Mouse (Mus musculus) ES-E14 (cell line): ENCODE results near the gene Klk8. TPM values are rescaled to one million over a fixed set of nuclear protein-coding genes. Genes with fewer than 3 reads are reported as not detected.

Experiments used
- DNase-seq: peaks from one replicate; pipeline ENCODE4 v3.0.0-alpha.2; 2013; ENCODE audit warnings: low read depth, low spot score
- H3K27ac ChIP-seq: 2 replicates; pipeline ENCODE4 v1.5.1; 2012; ENCODE audit warnings: low read depth, mild to moderate bottlenecking, low read length, moderate library complexity, mixed read lengths; ENCODE audit not compliant: poor library complexity, insufficient read depth, severe bottlenecking
- H3K36me3 ChIP-seq: 2 replicates; pipeline ENCODE4 v1.6.1; 2012; ENCODE audit warnings: mild to moderate bottlenecking, low read length, moderate library complexity, mixed read lengths; ENCODE audit not compliant: control insufficient read depth, poor library complexity, insufficient read depth, severe bottlenecking
- H3K4me1 ChIP-seq, 2 experiments: fragments of 150-350 bp in 1 of 2; sonication (generic) in 1 of 2; 2 replicates each; pipeline ENCODE4 v1.6.1; 2012; ENCODE audit warnings: low read length in 2 of 2, mild to moderate bottlenecking in 1 of 2, mixed read lengths in 1 of 2; ENCODE audit not compliant: control insufficient read depth in 2 of 2, insufficient read depth in 2 of 2, poor library complexity in 1 of 2
- H3K4me3 ChIP-seq, 2 experiments: fragments of 150-350 bp in 1 of 2; sonication (generic) in 1 of 2; 2 replicates each; pipeline ENCODE4 v1.5.1; 2012; ENCODE audit warnings: low read length in 2 of 2, low read depth in 1 of 2, mild to moderate bottlenecking in 1 of 2, mixed read lengths in 1 of 2; ENCODE audit not compliant: insufficient read depth in 1 of 2, poor library complexity in 1 of 2, severe bottlenecking in 1 of 2
- H3K9ac ChIP-seq: 2 replicates; pipeline ENCODE4 v1.6.1; 2012; ENCODE audit warnings: low read depth, mild to moderate bottlenecking, low read length, mixed read lengths; ENCODE audit not compliant: poor library complexity, insufficient read depth, severe bottlenecking
- H3K9me3 ChIP-seq: fragments of 150-350 bp; sonication (generic); 2 replicates; pipeline ENCODE4 v1.6.1; 2012; ENCODE audit warnings: low read depth, mild to moderate bottlenecking, low read length; ENCODE audit not compliant: control insufficient read depth, insufficient read depth
- CHD2 ChIP-seq: IDR thresholded peaks from 2 replicates; pipeline ENCODE4 v1.6.1; 2014; ENCODE audit warnings: mild to moderate bottlenecking, low read depth, low read length, inconsistent platforms
- HCFC1 ChIP-seq: IDR thresholded peaks from 2 replicates; pipeline ENCODE4 v1.6.1; 2012; ENCODE audit warnings: low read length, inconsistent platforms, borderline replicate concordance; ENCODE audit not compliant: insufficient read depth
- MAFK ChIP-seq: IDR thresholded peaks from 2 replicates; pipeline ENCODE4 v1.6.1; 2014; ENCODE audit warnings: mild to moderate bottlenecking, low read depth, low read length, inconsistent platforms; ENCODE audit not compliant: insufficient read depth
- ZC3H11A ChIP-seq: IDR thresholded peaks from 2 replicates; pipeline ENCODE4 v1.6.1; 2012; ENCODE audit warnings: low read depth, mild to moderate bottlenecking, inconsistent platforms, low read length, borderline replicate concordance
- ZNF384 ChIP-seq: IDR thresholded peaks from 2 replicates; pipeline ENCODE4 v1.6.1; 2012; ENCODE audit warnings: low read depth, low read length, inconsistent platforms
- in situ Hi-C, 2 experiments: fragments of 600-800 bp; cut with MboI; formaldehyde crosslinking; loops; one replicate each; pipeline ENCODE4 v1.15.1; 2025; ENCODE audit warnings: low sequenced_read_pairs in 2 of 2, inconsistent platforms in 1 of 2; ENCODE audit not compliant: unreplicated experiment in 2 of 2
- total RNA-seq: library from RNA; depleted of rRNA; stranded (reverse); fragments of 300-350 nt; gene quantifications from 2 replicates; pipeline ENCODE4 v1.2.3, GENCODE M21; 2012

The Klk8 gene
- total RNA-seq, 1 experiment, result 24.9 TPM

DNA sequence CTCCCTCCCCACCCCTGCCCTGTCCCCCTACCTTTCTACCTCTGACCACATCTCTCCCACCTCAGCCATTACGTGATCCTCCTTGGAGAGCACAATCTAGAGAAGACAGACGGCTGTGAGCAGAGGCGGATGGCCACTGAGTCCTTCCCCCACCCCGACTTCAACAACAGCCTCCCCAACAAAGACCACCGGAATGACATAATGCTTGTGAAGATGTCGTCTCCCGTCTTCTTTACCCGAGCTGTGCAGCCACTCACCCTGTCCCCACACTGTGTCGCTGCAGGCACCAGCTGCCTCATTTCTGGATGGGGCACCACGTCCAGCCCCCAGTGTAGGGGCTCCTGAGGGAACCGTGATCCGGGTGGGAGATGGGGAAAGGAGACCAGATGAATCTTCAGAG, 20.0 kb upstream of the Klk8 start:
- H3K9me3 ChIP-seq, result no peaks in the 10 kb centered on the region
- TF ChIP-seq ZNF384 (no peak), MAFK (no peak), CHD2 (no peak), ZC3H11A (no peak), HCFC1 (no peak)
- H3K27ac ChIP-seq, result no peak overlapping the region
- H3K9ac ChIP-seq, result no peak overlapping the region
- H3K4me3 ChIP-seq, result no peak overlapping the region
- DNase-seq, result no peak
- H3K4me1 ChIP-seq, result peaks cover 0 to 39% of the 10 kb centered on the region in 2 experiments; a peak in 3 of 4 replicates
- in situ Hi-C loops, result no loop called here
- no peaks in the 10 kb centered on the region for H3K36me3 ChIP-seq

- Histone ChIP-seq H3K9ac (no peak overlapping the region), H3K9me3 (no peaks in the 10 kb centered on the region), H3K27ac (no peak overlapping the region), H3K36me3 (no peaks in the 10 kb centered on the region), H3K4me1 (peaks cover 0 to 39% of the 10 kb centered on the region in 2 experiments), H3K4me3 (no peak overlapping the region)
- TF ChIP-seq CHD2 (no peak), ZNF384 (no peak), HCFC1 (no peak), MAFK (no peak)
- in situ Hi-C loops, result no loop called here
- DNase-seq, result no peak
Measured at GRCm38 (mm10) chr7:43778176-43778970, 19.0 kb upstream of the Klk8 start.

- Histone ChIP-seq H3K9ac (no peak overlapping the region), H3K4me3 (no peak overlapping the region), H3K4me1 (peaks cover 0 to 30% of the 10 kb centered on the region in 2 experiments; a peak in 3 of 4 replicates), H3K27ac (no peak overlapping the region), H3K36me3 (no peaks in the 10 kb centered on the region), H3K9me3 (no peaks in the 10 kb centered on the region)
- in situ Hi-C loops, result no loop called here
- DNase-seq, result no peak
- TF ChIP-seq ZC3H11A, result no peak
- TF ChIP-seq CHD2, result no peak
- TF ChIP-seq HCFC1, result no peak
- TF ChIP-seq ZNF384, result no peak
- TF ChIP-seq MAFK, result no peak
Measured at GRCm38 (mm10) chr7:43780241-43780640, 17.1 kb upstream of the Klk8 start.

- no peaks in the 10 kb centered on the region for H3K9me3 ChIP-seq
- no peak for DNase-seq
- no peak within 1 kb of the TSS; a peak in 1 of 4 replicates for H3K4me3 ChIP-seq
- peaks cover 0 to 26% of the 10 kb centered on the region in 2 experiments; a peak in 3 of 4 replicates for H3K4me1 ChIP-seq
- TF ChIP-seq CHD2, result no peak
- no peak for TF ChIP-seq ZNF384
- TF ChIP-seq MAFK, result no peak
- no peak for TF ChIP-seq HCFC1
- no peak for TF ChIP-seq ZC3H11A
- no peaks in the 10 kb centered on the region for H3K36me3 ChIP-seq
- in situ Hi-C loops, result no loop called here
- H3K9ac ChIP-seq, result no peak within 1 kb of the TSS; the same call in 1 of the 2 replicates
- no peak within 1 kb of the TSS for H3K27ac ChIP-seq
Measured at GRCm38 (mm10) chr7:43780746-43781145, 16.6 kb upstream of the Klk8 start, which contains the start of gene Klk10. Gene Klk10 (plus strand): TSS chr7:43781035.

- peaks cover 0 to 21% of the 10 kb centered on the region in 2 experiments; a peak in 3 of 4 replicates for H3K4me1 ChIP-seq
- no peak overlapping the region for H3K27ac ChIP-seq
- TF ChIP-seq ZNF384, result no peak
- no peak for TF ChIP-seq MAFK
- no peak for TF ChIP-seq HCFC1
- TF ChIP-seq CHD2, result no peak
- TF ChIP-seq ZC3H11A, result no peak
- no peaks in the 10 kb centered on the region for H3K36me3 ChIP-seq
- DNase-seq, result no peak
- in situ Hi-C loops, result no loop called here
- no peaks in the 10 kb centered on the region for H3K9me3 ChIP-seq
- H3K9ac ChIP-seq, result no peak overlapping the region; the same call in 1 of the 2 replicates
- H3K4me3 ChIP-seq, result no peak overlapping the region; a peak in 1 of 4 replicates
Measured at GRCm38 (mm10) chr7:43781541-43781940, 15.8 kb upstream of the Klk8 start.
